Mouse (Mus musculus): ENCODE measurements around the gene Mogs.

GRCm38 (mm10) chr6:83115682-83116372 is 531 bp downstream of the Mogs start:
- TF ChIP-seq CTCF (IDR thresholded peaks at IDR 0.05; ENCODE audit: extremely low read depth, insufficient read depth, insufficient read length, insufficient replicate concordance) (no peak), POLR2A (IDR thresholded peaks at IDR 0.05; ENCODE audit: low read depth, low read length) (no peak)
